Mouse (Mus musculus) neutrophil, adult 5-6 weeks (primary cell): Measurements from ENCODE around the gene Plekhd1. TPM values are rescaled to one million over a fixed set of nuclear protein-coding genes. Genes with fewer than 3 reads are reported as not detected.

Experiments used
- ATAC-seq: fragments of 151-379, 151-347 bp; 2 replicates; pipeline ENCODE4 v1.8.0; 2017; ENCODE audit warnings: mild to moderate bottlenecking, moderate TSS enrichment; ENCODE audit not compliant: insufficient number of reproducible peaks, poor library complexity, low FRiP score, severe bottlenecking; ENCODE audit errors: extremely low read depth
- total RNA-seq: library from RNA; stranded (forward); fragments of 200-1000 nt; gene quantifications from 2 replicates; pipeline ENCODE4 v1.2.3, GENCODE M21; 2017

The Plekhd1 gene
- not detected in 2 replicates for total RNA-seq

- ATAC-seq: no peak
These were observed at the start of gene Plekhd1 for GRCm38 (mm10) chr12:80692269-80692972. Plekhd1 (plus strand) TSS chr12:80692591.

GRCm38 (mm10) chr12:80642725-80643692 is 49.4 kb upstream of the Plekhd1 start:
- peak; percentile 23; the same call in 1 of the 2 replicates for ATAC-seq

- ATAC-seq: peak; percentile 93
These were observed 48.5 kb upstream of the Plekhd1 start, which contains the start of the genes Slc39a9 and Erh for GRCm38 (mm10) chr12:80643693-80644505. Slc39a9 (plus strand) TSS chr12:80643883. Erh (minus strand) TSS chr12:80644341.

- no peak for ATAC-seq
These were observed 47.9 kb upstream of the Plekhd1 start for GRCm38 (mm10) chr12:80644506-80644868.

GRCm38 (mm10) chr12:80646377-80646776 is 46.0 kb upstream of the Plekhd1 start:
- ATAC-seq: no peak

- no peak for ATAC-seq
These were observed 38.3 kb upstream of the Plekhd1 start for GRCm38 (mm10) chr12:80653951-80654658.

GRCm38 (mm10) chr12:80654659-80655025 is 37.7 kb upstream of the Plekhd1 start:
- no peak for ATAC-seq

GRCm38 (mm10) chr12:80658661-80659060 is 33.7 kb upstream of the Plekhd1 start:
- ATAC-seq: no peak

GRCm38 (mm10) chr12:80662322-80662721 is 30.1 kb upstream of the Plekhd1 start:
- ATAC-seq: no peak

GRCm38 (mm10) chr12:80663935-80664334 is 28.5 kb upstream of the Plekhd1 start:
- ATAC-seq: no peak

GRCm38 (mm10) chr12:80668391-80668790 is 24.0 kb upstream of the Plekhd1 start:
- no peak for ATAC-seq

GRCm38 (mm10) chr12:80673170-80673569 is 19.2 kb upstream of the Plekhd1 start:
- no peak for ATAC-seq

- no peak for ATAC-seq
These were observed 11.1 kb upstream of the Plekhd1 start for GRCm38 (mm10) chr12:80681340-80681739.

- ATAC-seq: no peak
These were observed 8.8 kb upstream of the Plekhd1 start for GRCm38 (mm10) chr12:80683554-80683953.

- no peak for ATAC-seq
These were observed 8.1 kb upstream of the Plekhd1 start for GRCm38 (mm10) chr12:80684316-80684715.

GRCm38 (mm10) chr12:80687788-80688211 is 4.6 kb upstream of the Plekhd1 start:
- ATAC-seq: no peak

- ATAC-seq: no peak
These were observed 2.7 kb upstream of the Plekhd1 start for GRCm38 (mm10) chr12:80689696-80690095.

- ATAC-seq: no peak
These were observed 710 bp upstream of the Plekhd1 start for GRCm38 (mm10) chr12:80691671-80692091.
